Mouse (Mus musculus) cerebellum, postnatal 10 days (tissue): ENCODE data around the gene Cfap61.
A peak's percentile ranks its signal among the peaks of the same experiment; 100 is the strongest.

Experiments used
- DNase-seq, 2 experiments: peaks; one replicate each; pipeline ENCODE4 v3.0.0; 2021; ENCODE audit warnings: mixed read lengths in 2 of 2

Gene Cfap61

GRCm38 (mm10) chr2:146222279-146223175 lies 287.9 kb downstream of the Cfap61 start:
- DNase-seq: peak; percentile 70 to 76

DNA sequence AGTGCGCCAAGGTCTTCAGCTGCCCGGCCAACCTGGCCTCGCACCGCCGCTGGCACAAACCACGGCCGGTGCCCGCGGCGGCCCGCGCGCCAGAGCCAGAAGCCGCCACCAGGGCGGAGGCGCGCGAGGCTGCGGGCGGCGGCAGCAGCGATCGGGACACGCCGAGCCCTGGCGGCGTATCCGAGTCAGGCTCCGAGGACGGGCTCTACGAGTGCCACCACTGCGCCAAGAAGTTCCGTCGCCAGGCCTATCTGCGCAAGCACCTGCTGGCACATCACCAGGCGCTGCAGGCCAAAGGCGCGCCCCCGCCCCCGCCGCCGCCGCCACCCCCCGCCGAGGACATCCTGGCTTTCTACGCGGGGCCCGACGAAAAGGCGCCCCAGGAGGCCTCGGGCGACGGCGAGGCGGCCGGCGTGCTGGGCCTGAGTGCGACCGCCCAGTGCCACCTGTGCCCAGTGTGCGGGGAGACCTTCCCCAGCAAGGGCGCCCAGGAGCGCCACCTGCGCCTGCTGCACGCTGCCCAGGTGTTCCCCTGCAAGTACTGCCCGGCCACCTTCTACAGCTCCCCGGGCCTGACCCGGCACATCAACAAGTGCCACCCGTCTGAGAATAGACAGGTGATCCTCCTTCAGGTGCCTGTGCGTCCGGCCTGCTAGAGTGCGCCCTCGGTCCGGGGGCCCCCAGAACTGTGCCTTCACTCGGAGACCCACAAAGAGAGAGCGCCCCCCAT lies 288.8 kb downstream of the Cfap61 start:
- peak; percentile 85 for DNase-seq

DNA sequence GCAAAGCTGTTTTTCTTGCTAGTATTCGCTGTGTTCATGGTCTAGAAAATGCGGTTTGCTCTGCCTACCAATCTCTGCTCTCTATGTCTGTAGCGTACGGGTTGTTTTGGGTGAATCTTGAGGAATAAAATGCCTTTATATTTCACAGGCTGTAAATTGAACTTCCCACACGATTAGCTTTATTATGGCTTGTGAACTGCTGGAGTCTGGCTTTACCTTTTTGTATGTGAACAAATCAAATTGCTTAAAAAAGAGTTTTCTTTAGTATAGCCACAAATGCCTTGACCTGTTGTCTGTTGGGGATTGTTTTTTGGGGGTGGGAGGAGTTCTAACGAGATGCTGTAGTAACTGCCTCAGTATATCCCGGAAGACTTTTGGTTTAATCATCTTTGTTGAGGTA lies 289.6 kb downstream of the Cfap61 start:
- DNase-seq: peak in 1 of 2 experiments; percentile 42

DNA sequence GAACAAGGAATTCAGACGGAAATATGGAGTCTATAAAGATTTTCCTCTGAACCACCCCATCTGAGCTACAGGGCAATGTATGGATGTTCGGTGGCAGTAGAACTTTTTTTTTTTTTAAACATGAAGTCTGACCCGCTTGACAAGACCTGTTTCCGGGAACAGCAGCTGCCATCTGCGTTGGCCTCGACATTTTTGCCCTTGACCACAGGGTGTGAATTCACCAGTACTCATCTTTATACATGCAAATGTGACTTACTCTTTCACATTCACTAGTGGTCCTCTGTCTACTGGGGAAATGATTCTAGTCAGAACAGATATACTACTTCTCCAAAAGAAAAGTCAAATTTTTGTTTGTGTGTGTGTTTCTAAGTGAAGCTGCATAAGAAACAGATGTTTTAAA lies 291.2 kb downstream of the Cfap61 start:
- peak; percentile 40 to 44 for DNase-seq

GRCm38 (mm10) chr2:146226484-146226883 lies 291.9 kb downstream of the Cfap61 start:
- peak; percentile 69 to 72 for DNase-seq

- DNase-seq: peak; percentile 71 to 77
Measured at GRCm38 (mm10) chr2:146227646-146228045, 293.1 kb downstream of the Cfap61 start.

- DNase-seq: peak; percentile 50 to 60
Measured at GRCm38 (mm10) chr2:146228435-146228834, 293.9 kb downstream of the Cfap61 start.

DNA sequence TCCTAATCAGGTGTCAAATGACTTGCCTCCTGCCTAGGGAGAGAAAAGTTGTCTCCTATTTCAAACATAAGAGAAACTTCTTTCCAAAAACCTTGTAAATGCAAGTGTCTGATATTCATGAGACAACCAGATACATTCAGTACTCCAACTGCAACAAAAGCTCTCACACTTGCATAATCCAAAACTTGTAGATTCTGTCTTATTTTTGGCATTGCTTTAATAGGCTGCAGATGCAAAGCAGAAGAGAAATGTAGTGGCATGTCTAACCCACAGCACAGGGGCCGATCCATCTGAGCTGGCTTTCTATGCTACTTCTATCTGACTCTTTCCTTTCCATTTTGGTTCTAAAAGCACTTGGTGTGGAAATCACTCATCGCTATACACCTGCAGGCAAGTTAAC lies 296.9 kb downstream of the Cfap61 start:
- no peak for DNase-seq

- no peak for DNase-seq
Measured at GRCm38 (mm10) chr2:146239196-146239747, 304.7 kb downstream of the Cfap61 start.

DNA sequence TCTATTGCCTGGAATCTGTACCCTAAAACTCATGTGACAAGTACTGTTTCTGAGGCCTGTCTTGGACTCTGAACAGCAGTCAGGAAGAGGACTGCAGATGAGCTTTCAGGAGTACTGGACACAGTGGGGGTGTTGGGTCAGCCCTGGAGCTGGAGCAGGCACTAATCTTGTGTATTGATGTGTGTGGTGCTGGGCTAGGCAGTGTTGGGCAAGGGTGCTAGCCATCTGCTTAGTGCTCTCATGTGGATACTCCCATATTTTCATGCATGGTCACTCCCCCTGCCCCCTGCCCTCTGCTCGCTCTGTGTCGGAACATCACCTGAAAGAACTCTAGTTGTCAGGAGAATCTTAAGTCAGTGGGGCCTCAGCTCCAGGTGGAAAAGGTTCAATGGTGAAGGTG lies 309.5 kb downstream of the Cfap61 start:
- DNase-seq: peak in 1 of 2 experiments; percentile 46

- DNase-seq: no peak
Measured at GRCm38 (mm10) chr2:146245401-146245800, 310.8 kb downstream of the Cfap61 start.

DNA sequence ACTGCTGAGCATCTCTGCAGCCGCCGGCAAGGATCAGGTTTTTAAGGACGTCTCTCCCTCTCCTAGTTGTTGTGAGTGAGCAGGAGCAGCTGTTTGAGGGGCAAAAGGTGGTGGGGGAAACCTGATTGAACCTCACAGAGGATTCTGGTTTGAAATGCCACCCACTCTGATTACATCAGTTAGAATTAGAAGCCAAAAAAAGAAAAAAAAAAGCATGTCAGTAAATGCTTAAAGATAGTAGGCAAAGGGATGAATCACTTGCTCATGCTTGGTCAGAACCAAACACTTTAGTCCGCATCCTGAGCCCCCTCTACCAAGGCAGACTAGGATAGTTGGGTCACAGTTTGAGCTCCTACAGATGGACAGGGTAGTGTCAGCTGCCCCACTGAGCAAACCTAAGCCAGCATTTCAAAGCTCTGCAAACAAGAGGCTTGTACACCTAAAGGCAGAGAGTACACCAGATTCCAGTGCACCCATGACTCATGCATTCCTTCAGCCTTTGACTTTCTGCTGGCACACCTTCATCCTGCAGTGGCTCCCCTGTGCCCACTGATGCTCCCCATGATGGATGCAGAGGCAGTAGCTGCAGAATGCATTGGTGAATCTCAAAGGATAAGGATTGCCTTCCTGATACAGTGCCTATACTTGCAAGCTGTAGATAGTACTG lies 312.0 kb downstream of the Cfap61 start:
- DNase-seq: no peak

DNA sequence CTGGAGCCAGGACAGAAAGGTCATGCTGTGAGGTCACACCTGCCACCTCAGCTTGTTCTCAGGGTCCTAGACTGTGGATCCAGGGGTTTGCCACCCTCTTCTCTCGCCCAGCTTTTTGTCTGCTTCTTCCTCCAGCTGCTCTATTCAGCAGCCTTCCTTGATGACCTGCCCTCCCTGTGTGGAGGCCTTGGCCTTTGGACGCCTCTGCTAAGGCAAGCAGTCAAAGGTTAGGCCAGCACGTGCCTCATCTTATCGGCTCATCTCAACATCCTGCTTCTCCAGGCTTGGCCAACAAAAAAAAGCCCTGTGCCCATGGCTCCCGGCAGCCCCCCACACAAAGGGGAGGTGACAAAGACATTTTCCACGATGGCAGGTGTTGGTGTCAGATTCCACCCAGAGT lies 313.0 kb downstream of the Cfap61 start:
- DNase-seq: no peak

- DNase-seq: no peak
Measured at GRCm38 (mm10) chr2:146249033-146249432, 314.4 kb downstream of the Cfap61 start.

DNA sequence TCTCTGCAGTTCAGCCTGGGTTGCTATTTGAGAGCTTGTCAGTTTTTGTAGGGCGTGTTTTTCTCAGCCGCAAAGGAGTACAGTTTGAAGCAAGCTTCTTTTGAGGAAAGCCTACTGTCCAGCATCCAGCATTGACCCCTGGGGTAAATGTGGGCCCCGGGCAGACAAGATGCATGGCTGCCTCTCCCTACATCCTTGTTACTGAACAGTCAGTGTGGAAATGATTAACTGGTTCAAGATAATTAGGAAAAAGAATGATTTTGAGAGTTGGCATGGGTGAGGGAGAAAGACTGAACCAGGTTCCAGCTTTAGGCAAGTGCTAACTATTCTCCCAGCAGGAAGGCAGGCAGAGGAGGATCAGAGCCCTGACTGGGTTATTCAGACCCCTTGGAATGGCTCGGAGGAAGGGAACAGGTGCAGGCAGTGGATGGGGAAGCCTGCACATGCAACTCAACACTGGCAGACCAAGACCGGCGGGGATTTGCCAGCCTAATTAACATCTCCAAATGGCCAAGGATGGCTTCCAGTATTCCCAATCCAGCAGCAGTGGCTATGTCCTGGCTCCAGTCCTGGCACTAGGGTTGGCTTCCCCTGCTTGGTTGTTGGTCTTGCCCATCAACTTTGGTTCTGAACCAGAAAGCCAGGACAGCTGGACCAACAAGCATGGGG lies 315.8 kb downstream of the Cfap61 start:
- DNase-seq: peak; percentile 85 to 91

DNA sequence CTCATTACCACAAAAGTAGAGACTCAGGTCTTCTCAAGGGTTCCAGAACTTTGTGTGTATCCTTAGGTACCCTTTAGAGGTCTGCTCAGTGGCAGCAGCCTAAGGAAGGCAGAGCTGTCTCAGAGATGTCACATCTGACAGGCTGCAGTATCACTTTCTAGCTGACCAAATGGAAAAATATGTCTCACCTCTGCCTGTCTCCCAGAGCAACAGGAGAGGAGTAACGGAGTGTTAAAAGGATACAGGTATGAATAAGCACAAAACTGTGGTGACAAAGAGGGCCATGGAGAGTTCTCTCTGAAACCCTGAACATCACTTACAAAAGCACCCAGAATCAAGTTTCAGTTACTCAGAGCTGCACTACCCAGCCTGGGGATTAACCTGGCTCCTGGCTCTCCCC lies 319.8 kb downstream of the Cfap61 start:
- no peak for DNase-seq

DNA sequence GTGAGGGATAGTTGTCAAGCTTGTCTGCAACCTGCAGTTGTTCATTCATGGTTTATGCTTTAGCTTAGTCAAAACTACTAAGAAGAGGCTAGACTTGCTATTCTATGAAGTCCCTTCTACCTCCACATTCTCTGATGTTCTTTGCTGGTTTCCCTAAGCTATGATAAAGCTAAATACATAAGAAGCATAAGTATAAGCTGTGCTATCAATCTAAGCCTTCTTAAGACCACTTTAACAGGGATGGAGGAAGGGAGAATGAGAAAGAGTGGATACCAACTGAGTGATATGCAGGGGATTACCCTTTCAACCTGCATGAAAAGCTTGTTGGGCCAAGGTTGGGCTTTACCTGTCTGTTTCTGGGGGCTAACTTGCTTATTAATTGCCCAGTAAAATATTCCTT lies 321.1 kb downstream of the Cfap61 start:
- no peak for DNase-seq

DNA sequence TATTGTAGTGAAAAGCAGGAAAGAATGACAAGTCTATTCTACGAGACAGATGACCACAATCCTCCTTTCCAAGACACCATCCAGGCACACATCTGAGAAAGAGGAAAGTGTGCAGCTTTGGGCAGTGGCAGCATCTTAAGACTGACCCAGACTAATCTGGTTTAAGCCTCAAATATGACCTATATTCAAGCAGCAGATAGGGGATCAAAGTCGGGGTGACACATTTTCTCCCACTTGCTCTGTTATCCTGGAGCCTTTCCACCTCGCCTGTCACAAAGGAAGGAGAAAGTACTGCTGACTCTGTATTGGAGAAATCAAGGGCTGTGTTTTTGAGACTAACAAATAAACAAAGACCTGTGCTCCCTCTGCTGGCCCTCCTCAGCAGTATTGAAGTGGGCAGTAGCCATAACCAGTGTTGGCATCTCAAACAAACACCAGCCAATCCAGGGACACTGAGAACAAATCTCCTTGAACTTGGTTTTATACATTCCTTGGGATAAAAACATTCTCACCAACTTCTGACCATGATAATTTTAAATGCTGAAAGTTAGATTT lies 321.8 kb downstream of the Cfap61 start:
- peak; percentile 87 to 89 for DNase-seq

- peak; percentile 69 to 75 for DNase-seq
Measured at GRCm38 (mm10) chr2:146257037-146257436, 322.5 kb downstream of the Cfap61 start.

- no peak for DNase-seq
Measured at GRCm38 (mm10) chr2:146257609-146258008, 323.0 kb downstream of the Cfap61 start.

- DNase-seq: peak; percentile 73 to 79
Measured at GRCm38 (mm10) chr2:146258736-146259469, 324.3 kb downstream of the Cfap61 start.
